Mouse (Mus musculus): ENCODE data around the gene Ugt1a1.

DNA sequence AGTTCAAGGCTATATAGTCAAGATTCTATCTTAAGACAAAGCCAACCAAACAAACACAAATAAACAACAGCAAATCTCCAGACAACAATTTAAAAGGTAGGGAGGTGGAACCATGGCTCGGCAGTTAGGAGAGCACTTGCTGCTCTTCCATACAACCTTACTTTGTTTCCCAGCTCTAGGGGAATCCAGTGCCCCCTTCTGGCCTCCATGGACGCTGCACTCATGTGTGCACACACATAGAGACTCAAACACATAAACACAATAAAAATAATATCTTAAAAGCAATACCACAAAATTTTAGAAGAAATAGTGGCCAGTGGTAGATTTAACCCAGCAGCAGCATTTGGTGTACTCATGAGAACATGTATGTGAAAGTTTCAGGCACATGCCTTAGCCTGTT lies 5.4 kb downstream of the Ugt1a1 start:
- TF ChIP-seq CTCF (IDR thresholded peaks at IDR 0.05; ENCODE audit: low read depth, low read length) (no peak), POLR2A (IDR thresholded peaks at IDR 0.05; ENCODE audit: insufficient read depth, low read length) (no peak), EP300 (IDR thresholded peaks at IDR 0.05; ENCODE audit: insufficient read depth, low read depth, low read length) (no peak)

Data from ES-Bruce4 (cell line).